Mouse (Mus musculus): ENCODE results near the gene Gsg1l. TPM values are rescaled to one million over a fixed set of nuclear protein-coding genes. Genes with fewer than 3 reads are reported as not detected.

Gene Gsg1l
- total and polyA plus RNA-seq, 2 experiments from 2014 or later: 17.8 to 42.7 TPM

DNA sequence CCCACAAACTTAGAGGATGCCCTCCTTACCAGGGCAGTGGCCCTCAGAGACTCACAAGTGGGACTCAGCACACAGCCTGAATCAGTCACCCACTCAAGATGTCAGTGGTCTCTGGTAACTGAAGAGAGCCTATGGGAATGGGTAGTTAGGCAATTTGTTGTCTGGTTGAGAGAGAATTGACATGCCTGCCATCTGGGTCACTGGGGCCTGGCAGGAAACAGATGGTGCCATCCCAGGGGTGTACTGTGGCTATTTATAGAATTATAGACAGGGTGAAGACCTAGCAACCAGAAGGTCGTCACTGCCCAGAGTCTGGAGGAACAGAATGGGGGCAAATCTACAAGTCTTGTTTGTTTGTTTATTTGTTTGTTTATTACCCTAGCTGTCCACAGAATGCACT lies 54.8 kb downstream of the Gsg1l start:
- Histone ChIP-seq H3K9ac (replicated peaks; ENCODE audit: low read length, poor library complexity, severe bottlenecking) (no peak overlapping the region), H3K4me1 (ENCODE audit: insufficient read depth, low read length) (no peaks in the 10 kb centered on the region), H3K4me2 (ENCODE audit: low read depth, low read length, poor library complexity, severe bottlenecking) (no peak overlapping the region), H3K4me3 (ENCODE audit: low read depth, low read length) (no peak overlapping the region), H3K27ac (ENCODE audit: low read depth, low read length) (no peak overlapping the region), H3K36me3 (ENCODE audit: insufficient read depth, low read length) (no peaks in the 10 kb centered on the region), H3K9me3 (ENCODE audit: low read length) (no peaks in the 10 kb centered on the region), H3K27me3 (ENCODE audit: insufficient read depth, low read length) (no peaks in the 10 kb centered on the region)
- no peak for TF ChIP-seq CTCF (IDR thresholded peaks at IDR 0.05)
- no peak for ATAC-seq (ENCODE audit: low FRiP score)
- 36% methylated on average over 1 of the region's 1 CpGs for WGBS
- DNase-seq (ENCODE audit: low spot score): peak; percentile 55

GRCm38 (mm10) chr7:126026600-126026999 lies 55.6 kb downstream of the Gsg1l start:
- WGBS: 55% methylated on average over 5 of the region's 5 CpGs
- no peak overlapping the region for H3K27ac ChIP-seq (ENCODE audit: low read depth, low read length)
- H3K36me3 ChIP-seq (ENCODE audit: insufficient read depth, low read length): no peaks in the 10 kb centered on the region
- ATAC-seq (ENCODE audit: low FRiP score) (no peak), DNase-seq (ENCODE audit: low spot score) (peak; percentile 54)
- H3K4me1 ChIP-seq (ENCODE audit: insufficient read depth, low read length): no peaks in the 10 kb centered on the region
- peak; percentile 65 for TF ChIP-seq CTCF (IDR thresholded peaks at IDR 0.05)
- H3K9ac ChIP-seq (replicated peaks; ENCODE audit: low read length, poor library complexity, severe bottlenecking): no peak overlapping the region
- H3K9me3 ChIP-seq (ENCODE audit: low read length): no peaks in the 10 kb centered on the region
- no peak overlapping the region for H3K4me3 ChIP-seq (ENCODE audit: low read depth, low read length)
- no peaks in the 10 kb centered on the region for H3K27me3 ChIP-seq (ENCODE audit: insufficient read depth, low read length)
- no peak overlapping the region for H3K4me2 ChIP-seq (ENCODE audit: low read depth, low read length, poor library complexity, severe bottlenecking)

- no peak overlapping the region for H3K4me2 ChIP-seq (ENCODE audit: low read depth, low read length, poor library complexity, severe bottlenecking)
- no peaks in the 10 kb centered on the region for H3K27me3 ChIP-seq (ENCODE audit: insufficient read depth, low read length)
- H3K4me3 ChIP-seq (ENCODE audit: low read depth, low read length): no peak overlapping the region
- 45% methylated on average over 6 of the region's 6 CpGs for WGBS
- no peak overlapping the region for H3K27ac ChIP-seq (ENCODE audit: low read depth, low read length)
- no peak for ATAC-seq (ENCODE audit: low FRiP score)
- no peaks in the 10 kb centered on the region for H3K4me1 ChIP-seq (ENCODE audit: insufficient read depth, low read length)
- no peaks in the 10 kb centered on the region for H3K9me3 ChIP-seq (ENCODE audit: low read length)
- H3K36me3 ChIP-seq (ENCODE audit: insufficient read depth, low read length): no peaks in the 10 kb centered on the region
- no peak overlapping the region for H3K9ac ChIP-seq (replicated peaks; ENCODE audit: low read length, poor library complexity, severe bottlenecking)
- DNase-seq (ENCODE audit: low spot score): no peak
- no peak for TF ChIP-seq CTCF (IDR thresholded peaks at IDR 0.05)
These were observed 62.2 kb downstream of the Gsg1l start for GRCm38 (mm10) chr7:126019966-126020365.

DNA sequence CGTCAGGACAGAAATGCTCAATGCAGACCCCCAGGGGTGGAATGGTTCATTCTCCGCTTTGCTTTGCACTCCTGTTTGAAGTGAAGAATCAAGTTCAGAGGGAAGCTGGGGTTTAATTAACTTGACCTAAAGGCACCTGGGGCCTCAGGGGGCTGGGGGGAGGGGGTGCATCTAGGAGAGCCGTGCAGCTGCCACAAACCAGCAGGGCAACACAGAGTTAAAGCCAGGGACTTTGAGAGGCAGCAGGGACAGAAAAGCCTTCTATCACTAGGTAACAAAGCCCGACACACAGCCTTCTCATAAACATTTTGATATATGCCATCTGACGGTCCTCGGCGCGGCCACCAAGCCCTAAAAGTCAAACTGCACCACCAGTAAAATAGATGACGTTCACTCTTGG lies 62.9 kb downstream of the Gsg1l start:
- 29% methylated on average over 9 of the region's 9 CpGs for WGBS
- Histone ChIP-seq H3K4me2 (ENCODE audit: low read depth, low read length, poor library complexity, severe bottlenecking) (no peak overlapping the region), H3K4me1 (ENCODE audit: insufficient read depth, low read length) (no peaks in the 10 kb centered on the region), H3K27me3 (ENCODE audit: insufficient read depth, low read length) (no peaks in the 10 kb centered on the region), H3K9me3 (ENCODE audit: low read length) (no peaks in the 10 kb centered on the region), H3K4me3 (ENCODE audit: low read depth, low read length) (no peak overlapping the region), H3K36me3 (ENCODE audit: insufficient read depth, low read length) (no peaks in the 10 kb centered on the region), H3K9ac (replicated peaks; ENCODE audit: low read length, poor library complexity, severe bottlenecking) (no peak overlapping the region), H3K27ac (ENCODE audit: low read depth, low read length) (no peak overlapping the region)
- no peak for TF ChIP-seq CTCF (IDR thresholded peaks at IDR 0.05)
- DNase-seq (ENCODE audit: low spot score) (no peak), ATAC-seq (ENCODE audit: low FRiP score) (no peak)

GRCm38 (mm10) chr7:126017455-126017854 lies 64.8 kb downstream of the Gsg1l start:
- no peak overlapping the region for H3K27ac ChIP-seq (ENCODE audit: low read depth, low read length)
- 91% methylated on average over 4 of the region's 4 CpGs for WGBS
- H3K9ac ChIP-seq (replicated peaks; ENCODE audit: low read length, poor library complexity, severe bottlenecking): no peak overlapping the region
- H3K4me1 ChIP-seq (ENCODE audit: insufficient read depth, low read length): no peaks in the 10 kb centered on the region
- no peak for ATAC-seq (ENCODE audit: low FRiP score)
- no peak overlapping the region for H3K4me3 ChIP-seq (ENCODE audit: low read depth, low read length)
- no peaks in the 10 kb centered on the region for H3K9me3 ChIP-seq (ENCODE audit: low read length)
- DNase-seq (ENCODE audit: low spot score): no peak
- no peak for TF ChIP-seq CTCF (IDR thresholded peaks at IDR 0.05)
- no peaks in the 10 kb centered on the region for H3K27me3 ChIP-seq (ENCODE audit: insufficient read depth, low read length)
- no peaks in the 10 kb centered on the region for H3K36me3 ChIP-seq (ENCODE audit: insufficient read depth, low read length)
- H3K4me2 ChIP-seq (ENCODE audit: low read depth, low read length, poor library complexity, severe bottlenecking): no peak overlapping the region

DNA sequence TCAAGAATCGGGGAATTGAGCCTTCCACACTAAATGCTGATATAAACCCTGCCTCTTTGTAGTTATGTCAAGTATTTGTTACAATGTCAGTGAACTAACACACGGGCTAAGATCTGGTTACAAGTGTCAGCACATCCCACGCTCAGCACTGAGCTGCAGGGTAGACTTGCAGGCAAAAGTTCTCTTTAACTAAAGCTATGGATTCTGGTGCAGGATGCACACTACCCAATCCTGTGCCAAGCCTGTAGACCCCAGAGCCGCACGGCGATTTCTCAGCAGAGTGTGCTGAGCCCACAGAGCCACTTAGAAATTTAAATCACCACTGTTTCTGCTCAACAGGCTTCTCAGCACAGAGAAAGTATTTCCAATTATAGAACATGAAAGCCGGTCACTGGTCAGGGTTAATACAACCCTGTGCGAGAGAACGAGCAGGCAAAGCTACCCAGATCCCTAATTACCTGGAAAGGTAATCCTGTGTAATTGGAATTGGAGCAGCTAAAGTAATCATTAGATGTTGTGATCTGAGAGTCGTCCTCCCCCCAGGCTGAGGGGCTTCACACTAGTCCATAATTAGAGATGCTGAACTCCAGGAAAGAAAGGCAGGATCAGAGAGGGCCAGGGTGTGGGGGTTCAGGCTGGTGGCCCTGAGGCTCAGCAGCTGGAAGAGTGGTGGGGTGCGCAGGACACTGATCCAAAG lies 69.7 kb downstream of the Gsg1l start:
- Histone ChIP-seq H3K36me3 (ENCODE audit: insufficient read depth, low read length) (no peaks in the 10 kb centered on the region), H3K4me2 (ENCODE audit: low read depth, low read length, poor library complexity, severe bottlenecking) (no peak overlapping the region), H3K4me1 (ENCODE audit: insufficient read depth, low read length) (peaks cover 9% of the 10 kb centered on the region; the same call in 1 of the 2 replicates), H3K9ac (replicated peaks; ENCODE audit: low read length, poor library complexity, severe bottlenecking) (no peak overlapping the region), H3K27ac (ENCODE audit: low read depth, low read length) (no peak overlapping the region), H3K4me3 (ENCODE audit: low read depth, low read length) (no peak overlapping the region), H3K27me3 (ENCODE audit: insufficient read depth, low read length) (no peaks in the 10 kb centered on the region), H3K9me3 (ENCODE audit: low read length) (no peaks in the 10 kb centered on the region)
- TF ChIP-seq CTCF (IDR thresholded peaks at IDR 0.05): no peak
- ATAC-seq (ENCODE audit: low FRiP score): peak; percentile 52; the same call in 1 of the 2 replicates
- DNase-seq (ENCODE audit: low spot score): no peak
- WGBS: 39% methylated on average over 11 of the region's 11 CpGs

Measured in midbrain, postnatal 0 days (tissue).